Mouse (Mus musculus): ENCODE measurements around the gene Gm813.
"Not testable (repeated sequence)": the region's sequence is repeated elsewhere in the genome, so short reads cannot be mapped to it uniquely, and the experiment has no call there.

The Gm813 gene

GRCm38 (mm10) chr16:58616878-58617277 lies at the start of gene Gm813:
Gm813 (minus strand) TSS chr16:58616978.
- DNase-seq = no peak

DNA sequence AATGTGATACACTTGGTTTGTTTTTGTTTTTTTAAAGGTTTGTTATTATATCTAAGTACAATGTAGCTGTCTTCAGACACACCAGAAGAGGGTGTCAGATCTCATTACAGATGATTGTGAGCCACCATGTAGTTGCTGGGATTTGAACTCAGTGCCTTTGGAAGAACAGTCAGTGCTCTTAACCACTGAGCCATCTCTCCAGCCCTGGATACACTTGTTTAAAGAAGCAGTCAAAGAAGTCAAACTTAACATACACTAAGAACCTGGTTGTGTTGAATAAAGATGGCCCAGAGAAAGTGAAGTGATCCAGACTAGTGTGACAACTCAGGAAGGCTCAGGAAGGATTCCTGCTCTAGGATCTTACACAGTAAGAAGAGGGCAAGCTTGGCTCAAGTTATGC lies 48.4 kb upstream of the Gm813 start:
- not testable (repeated sequence) for DNase-seq

DNA sequence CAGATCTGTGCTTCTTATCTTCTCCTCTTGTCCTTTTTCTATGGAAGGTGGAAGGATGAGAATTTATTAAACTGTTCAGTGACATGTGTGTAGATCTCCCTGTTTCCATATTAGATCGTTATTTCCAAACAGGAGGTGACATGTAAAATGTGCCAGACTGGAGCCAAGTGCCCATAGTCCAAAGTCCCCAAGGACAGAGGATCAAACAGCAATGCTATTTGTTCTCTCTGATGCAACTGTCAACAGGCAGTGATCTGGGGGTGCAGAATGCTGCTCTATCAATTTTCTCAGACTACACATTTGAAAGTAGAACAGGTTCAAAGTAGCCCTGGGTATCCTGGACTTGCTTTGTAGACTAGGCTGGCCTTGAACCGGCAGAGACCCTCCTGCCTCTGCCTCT lies 47.0 kb upstream of the Gm813 start:
- no peak for DNase-seq

- DNase-seq = no peak
These were observed 46.2 kb upstream of the Gm813 start for GRCm38 (mm10) chr16:58663021-58663420.

GRCm38 (mm10) chr16:58662287-58662791 lies 45.6 kb upstream of the Gm813 start:
- no peak for DNase-seq

GRCm38 (mm10) chr16:58661826-58662225 lies 45.0 kb upstream of the Gm813 start:
- no peak for DNase-seq

- no peak for DNase-seq
These were observed 41.9 kb upstream of the Gm813 start for GRCm38 (mm10) chr16:58658668-58659067.

DNA sequence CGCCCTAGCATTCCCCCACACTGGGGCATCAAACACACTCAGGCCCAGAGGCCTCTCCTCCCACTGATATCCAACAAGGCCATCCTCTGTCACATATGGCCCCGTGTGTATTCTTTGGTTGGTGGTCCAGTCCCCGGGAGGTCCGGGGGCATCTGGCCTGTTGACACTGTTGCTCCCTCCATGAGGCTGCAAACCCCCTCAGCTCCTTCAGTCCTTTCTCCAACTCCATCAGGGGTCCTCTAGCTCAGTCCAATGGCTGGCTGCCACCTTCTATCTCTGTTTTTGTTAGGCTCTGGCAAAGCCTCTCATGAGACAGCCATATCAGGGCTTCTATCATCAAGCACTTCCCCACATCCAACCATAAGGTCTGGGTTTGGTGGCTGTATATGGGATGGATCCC lies 39.7 kb upstream of the Gm813 start:
- DNase-seq = no peak

GRCm38 (mm10) chr16:58655751-58656150 lies 39.0 kb upstream of the Gm813 start:
- DNase-seq = no peak

GRCm38 (mm10) chr16:58649979-58650378 lies 33.2 kb upstream of the Gm813 start:
- no peak for DNase-seq

DNA sequence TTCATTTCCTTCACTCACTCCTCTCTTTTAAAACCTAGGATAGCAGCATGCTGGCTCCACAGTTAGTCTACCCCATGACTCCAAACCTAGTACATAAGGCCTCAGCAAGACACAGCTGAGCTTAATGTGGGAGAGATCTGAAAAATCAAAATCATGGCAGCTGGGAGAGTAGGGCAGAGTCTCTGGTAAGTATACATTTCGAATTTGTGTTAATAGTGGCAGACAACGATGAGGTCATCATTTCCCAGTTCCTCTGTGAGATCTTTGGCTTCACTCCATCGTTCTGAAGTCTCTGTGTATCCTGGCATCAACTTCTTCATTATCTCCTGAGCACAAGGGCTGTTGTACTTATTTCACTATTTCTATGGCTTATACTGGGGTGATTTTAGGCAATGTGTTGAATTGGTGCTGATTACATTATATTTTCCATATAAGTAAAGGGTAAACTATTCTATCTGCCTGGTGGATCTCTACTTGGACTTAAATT lies 22.0 kb upstream of the Gm813 start, which contains the start of gene E330017A01Rik:
Gene E330017A01Rik, minus strand, starts transcription at position 51 of the 487 bp plus-strand sequence.
- DNase-seq = no peak

DNA sequence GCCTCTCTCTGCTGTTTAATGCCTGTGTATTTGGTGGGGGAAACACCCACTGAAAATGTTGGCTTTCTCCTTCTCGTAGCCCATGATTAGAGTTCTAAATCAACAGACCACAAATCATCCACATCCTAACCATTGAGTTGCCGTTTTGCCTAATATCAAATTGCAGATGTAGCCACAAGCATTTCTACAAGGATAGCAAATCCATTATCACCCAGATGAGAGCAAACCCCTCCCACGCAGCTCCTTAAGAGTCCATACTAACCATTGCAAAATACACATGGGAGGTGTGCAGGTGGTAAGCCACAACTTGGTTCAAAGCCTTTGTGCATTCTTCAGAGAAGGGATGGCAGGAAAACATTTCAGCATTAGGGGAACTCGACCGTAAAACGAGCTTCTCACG lies 21.2 kb upstream of the Gm813 start:
- no peak for DNase-seq

DNA sequence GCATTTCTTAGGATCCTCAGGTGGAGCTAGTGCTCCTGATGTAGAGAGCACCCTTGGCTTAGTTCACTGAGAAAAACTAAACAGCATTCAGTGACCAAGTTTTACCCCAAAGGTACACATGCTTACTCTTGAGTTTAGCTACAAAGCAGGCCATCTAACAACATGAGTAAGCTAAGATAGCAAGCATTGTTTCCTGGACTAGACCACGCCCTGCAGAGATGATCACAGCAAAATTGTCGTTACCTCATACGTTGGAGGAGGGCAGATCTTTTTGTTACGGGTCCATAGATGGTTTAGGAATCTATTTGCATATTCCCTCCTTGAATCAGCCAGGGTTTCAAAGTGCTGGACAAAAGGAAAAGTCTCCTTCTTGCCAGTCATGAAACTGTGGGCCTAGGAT lies 20.7 kb upstream of the Gm813 start:
- DNase-seq = no peak

DNA sequence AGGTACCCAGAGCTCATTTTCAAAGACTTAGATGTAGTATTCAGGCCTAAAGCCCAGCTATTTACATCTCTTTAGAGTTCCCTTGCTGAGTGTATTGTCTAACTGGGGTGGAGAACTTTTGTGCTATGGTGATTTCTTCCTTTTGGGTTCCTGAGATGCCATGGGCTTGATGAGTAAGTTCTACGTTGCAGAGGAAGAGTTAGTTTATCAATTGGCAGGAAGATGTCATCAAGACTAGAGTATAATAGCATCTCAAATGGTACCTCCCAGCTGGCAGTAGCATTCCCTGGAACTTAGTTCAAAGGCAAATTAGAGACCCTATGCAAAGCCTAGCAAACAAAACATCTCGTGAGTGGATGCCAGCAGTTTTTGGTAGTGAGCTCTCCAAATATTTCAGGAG lies 19.1 kb upstream of the Gm813 start:
- DNase-seq = no peak

GRCm38 (mm10) chr16:58629736-58630135 lies 13.0 kb upstream of the Gm813 start:
- no peak for DNase-seq

GRCm38 (mm10) chr16:58628968-58629367 lies 12.2 kb upstream of the Gm813 start:
- DNase-seq = no peak

DNA sequence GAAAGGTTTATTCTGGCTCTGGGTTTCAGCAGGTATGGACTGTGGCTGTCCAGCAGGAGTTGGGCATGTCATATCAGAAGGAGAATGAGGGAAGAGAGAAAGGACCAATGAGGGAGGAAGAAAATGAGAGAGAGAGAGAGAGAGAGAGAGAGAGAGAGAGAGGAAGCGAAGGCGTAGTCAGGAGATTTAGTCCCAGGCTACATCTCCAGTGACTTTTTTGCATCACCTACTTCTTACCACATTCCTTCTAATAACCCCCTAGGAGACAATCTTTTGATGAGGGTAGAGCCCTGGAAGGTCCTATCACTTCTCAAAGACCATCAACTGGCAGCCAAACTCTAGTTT lies 11.5 kb upstream of the Gm813 start:
- DNase-seq = no peak

GRCm38 (mm10) chr16:58627597-58628335 lies 11.0 kb upstream of the Gm813 start:
- no peak for DNase-seq

DNA sequence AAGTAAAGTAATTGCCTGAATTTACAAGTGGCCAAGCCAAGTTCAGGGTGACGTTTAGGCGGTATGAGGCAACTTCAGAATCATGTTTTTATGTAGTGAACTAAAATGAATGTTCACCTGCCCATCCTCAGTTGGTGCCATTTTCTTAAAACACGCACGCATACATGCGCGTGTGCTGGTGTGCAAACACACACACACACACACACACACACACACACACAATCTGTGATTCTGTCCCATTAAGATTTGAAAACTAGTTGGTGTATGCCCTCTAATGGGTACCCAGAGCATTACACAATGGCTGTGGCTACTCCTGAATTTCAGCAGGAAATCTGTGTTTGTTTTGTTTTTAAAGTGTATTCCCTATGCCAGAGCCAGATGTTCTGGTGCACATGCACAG lies 7.2 kb upstream of the Gm813 start:
- peak; percentile 73 for DNase-seq

DNA sequence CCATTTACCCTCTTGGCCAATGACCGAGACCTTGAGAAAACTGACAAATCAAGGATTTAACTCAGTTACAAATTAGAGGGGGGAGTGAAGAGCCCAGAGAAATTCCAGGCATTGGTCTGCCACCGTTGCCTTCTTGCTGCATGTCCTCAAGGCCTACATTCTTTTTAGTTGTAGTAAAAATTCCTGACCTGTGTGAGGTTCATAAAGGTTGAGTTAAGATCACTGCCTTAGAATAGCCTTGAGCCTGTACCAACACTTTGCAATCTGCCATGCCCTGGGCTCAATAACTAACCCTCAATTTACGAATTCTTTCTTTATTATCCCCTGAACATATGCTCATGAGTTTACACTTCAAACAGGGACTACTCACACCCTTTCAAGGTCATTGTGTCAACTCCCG lies 6.3 kb upstream of the Gm813 start:
- DNase-seq = no peak

GRCm38 (mm10) chr16:58622377-58622776 lies 5.6 kb upstream of the Gm813 start:
- peak; percentile 43 for DNase-seq

DNA sequence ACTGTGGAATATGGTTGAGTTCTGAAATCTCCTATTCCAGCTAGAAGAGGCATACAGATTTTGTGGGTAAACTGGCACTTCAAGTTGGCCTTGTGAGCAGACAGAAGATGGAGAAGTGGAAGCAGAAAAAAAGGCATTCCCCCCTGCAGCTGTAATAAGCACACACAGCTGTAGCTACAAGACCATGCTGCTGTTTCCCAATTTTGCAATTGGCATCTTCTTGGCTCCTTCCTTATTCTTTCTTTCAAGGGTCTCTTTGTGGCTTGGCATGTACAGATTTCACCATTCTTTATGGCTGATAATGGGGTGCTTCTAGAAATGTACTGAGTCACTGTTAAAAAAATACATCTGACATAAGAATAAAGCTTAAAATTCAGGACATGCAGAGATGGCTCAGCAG lies 568 bp upstream of the Gm813 start:
- DNase-seq = no peak

- no peak for DNase-seq
These were observed 3.8 kb downstream of the Gm813 start for GRCm38 (mm10) chr16:58612969-58613368.

- no peak for DNase-seq
These were observed 9.7 kb downstream of the Gm813 start for GRCm38 (mm10) chr16:58607101-58607500.

DNA sequence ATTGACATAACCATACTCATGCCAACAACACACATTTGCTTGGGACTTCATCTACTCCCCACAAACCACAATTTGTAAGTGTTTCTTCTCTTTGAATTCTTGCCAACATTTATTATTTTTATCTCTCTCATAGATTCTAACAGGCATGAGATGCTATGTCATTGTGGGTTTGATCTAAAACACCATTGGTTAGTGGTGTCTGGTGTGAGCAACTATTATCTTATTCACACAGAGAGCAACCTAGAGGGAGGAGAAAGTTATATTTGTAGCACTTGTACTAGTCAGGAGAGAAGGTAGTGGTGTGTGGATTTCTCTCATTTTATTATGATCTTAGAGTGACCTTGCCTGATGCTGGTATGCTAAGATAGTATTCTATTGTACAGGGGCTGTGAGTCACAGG lies 12.1 kb downstream of the Gm813 start:
- no peak for DNase-seq
